Mouse (Mus musculus): ENCODE measurements around the gene Cpt1c.

GRCm38 (mm10) chr7:44951960-44952359 is 22.7 kb downstream of the Cpt1c start:
- TF ChIP-seq CTCF (IDR thresholded peaks at IDR 0.05; ENCODE audit: extremely low read depth, insufficient read depth, low read length) (no peak), POLR2A (IDR thresholded peaks at IDR 0.05; ENCODE audit: extremely low read depth, insufficient read depth, low read length) (no peak)
